Mouse (Mus musculus) myocyte (in vitro differentiated cells): Measurements from ENCODE around the gene Slc25a42.

ENCODE experiments used
- E2F4 ChIP-seq: IDR thresholded peaks from one replicate; pipeline ENCODE4 v1.6.1; 2011; ENCODE audit warnings: mild to moderate bottlenecking, control low read depth, moderate library complexity; ENCODE audit not compliant: insufficient read depth
- MYOD1 ChIP-seq, 3 experiments: IDR thresholded peaks; one replicate each; pipeline ENCODE4 v1.6.1; 2011; ENCODE audit warnings: control low read depth in 2 of 3, low read depth in 2 of 3, mild to moderate bottlenecking in 2 of 3, moderate library complexity in 1 of 3; ENCODE audit not compliant: insufficient read length in 2 of 3, control insufficient read depth in 1 of 3
- MYOG ChIP-seq, 3 experiments: IDR thresholded peaks; one replicate each; pipeline ENCODE4 v1.6.1; 2011; ENCODE audit warnings: control low read depth in 2 of 3, low read depth in 2 of 3, mild to moderate bottlenecking in 2 of 3; ENCODE audit not compliant: insufficient read length in 2 of 3, control insufficient read depth in 1 of 3, insufficient read depth in 1 of 3
- POLR2A ChIP-seq: IDR thresholded peaks from one replicate; pipeline ENCODE4 v1.6.1; 2011; ENCODE audit warnings: low read depth, mild to moderate bottlenecking, control low read depth, moderate library complexity; ENCODE audit not compliant: insufficient read length
- POLR2AphosphoS2 ChIP-seq: IDR thresholded peaks from one replicate; pipeline ENCODE4 v1.6.1; 2011; ENCODE audit warnings: low read depth, control low read depth; ENCODE audit not compliant: insufficient read length
- SRF ChIP-seq: IDR thresholded peaks from one replicate; pipeline ENCODE4 v1.6.1; 2011; ENCODE audit warnings: low read depth; ENCODE audit not compliant: control insufficient read depth, insufficient read length
- TCF12 ChIP-seq: IDR thresholded peaks from one replicate; pipeline ENCODE4 v1.6.1; 2011; ENCODE audit warnings: mild to moderate bottlenecking, control low read depth; ENCODE audit not compliant: poor library complexity, insufficient read depth, severe bottlenecking

GRCm38 (mm10) chr8:70227997-70228396 lies 15.9 kb upstream of the Slc25a42 start:
- no peak for TF ChIP-seq POLR2A
- TF ChIP-seq MYOD1 (IDR thresholded peaks at IDR 0.05; ENCODE audit: control insufficient read depth in 1 of 3, insufficient read length in 2 of 3, low read depth in 2 of 3), result no peak
- no peak for TF ChIP-seq MYOG (IDR thresholded peaks at IDR 0.05; ENCODE audit: control insufficient read depth in 1 of 3, insufficient read depth in 1 of 3, insufficient read length in 2 of 3, low read depth in 2 of 3)
- TF ChIP-seq E2F4, result no peak
- no peak for TF ChIP-seq POLR2AphosphoS2
- no peak for TF ChIP-seq TCF12
- TF ChIP-seq SRF, result no peak
